Mouse (Mus musculus) inflammation-experienced regulatory T-cells, adult 6 months (primary cell): ENCODE data around the gene Gpr108. TPM values are rescaled to one million over a fixed set of nuclear protein-coding genes. Genes with fewer than 3 reads are reported as not detected.

Experiments used
- ATAC-seq: one replicate; pipeline ENCODE4 v1.8.0; 2017
- polyA plus RNA-seq, 3 experiments: library from polyadenylated mRNA; unstranded; fragments of 100-300 nt; shearing (Covaris generic); gene quantifications; one replicate each; pipeline ENCODE4 v1.2.1; 2017

Gene Gpr108
- polyA plus RNA-seq, 3 experiments from 2014 or later, result 49.0 to 66.3 (median 56.5) TPM

GRCm38 (mm10) chr17:57271301-57271700 lies 23.1 kb upstream of the Gpr108 start:
- no peak for ATAC-seq

DNA sequence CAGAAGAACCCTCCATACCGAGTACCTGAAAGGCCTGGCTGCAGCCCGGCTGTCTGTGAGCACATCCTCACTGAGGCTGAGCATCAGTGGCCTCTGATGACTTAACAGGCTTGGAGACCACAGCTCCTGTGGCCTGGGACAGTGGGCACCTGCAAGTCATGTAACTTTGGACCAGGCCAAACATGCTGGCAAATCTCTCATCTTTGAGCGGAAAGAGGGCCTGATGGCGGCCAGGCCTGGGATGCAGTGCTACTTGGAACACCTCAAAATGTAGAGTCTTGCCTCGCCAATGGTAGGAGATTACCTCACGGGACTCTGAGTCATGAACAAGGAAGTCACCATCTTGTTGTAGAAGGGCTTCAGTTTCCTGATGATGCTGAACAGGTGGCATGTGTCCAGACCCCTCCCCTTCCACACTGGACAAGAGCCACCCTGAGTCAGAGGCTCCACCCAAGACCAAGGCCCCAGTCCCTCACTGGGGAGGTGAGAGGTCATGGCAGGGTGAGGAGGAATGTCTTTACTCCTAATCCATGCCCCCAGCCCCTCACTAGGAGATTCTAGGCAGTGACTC lies 19.4 kb upstream of the Gpr108 start:
- ATAC-seq, result no peak

- peak; percentile 28 for ATAC-seq
Measured at GRCm38 (mm10) chr17:57264972-57265945, 17.0 kb upstream of the Gpr108 start.

DNA sequence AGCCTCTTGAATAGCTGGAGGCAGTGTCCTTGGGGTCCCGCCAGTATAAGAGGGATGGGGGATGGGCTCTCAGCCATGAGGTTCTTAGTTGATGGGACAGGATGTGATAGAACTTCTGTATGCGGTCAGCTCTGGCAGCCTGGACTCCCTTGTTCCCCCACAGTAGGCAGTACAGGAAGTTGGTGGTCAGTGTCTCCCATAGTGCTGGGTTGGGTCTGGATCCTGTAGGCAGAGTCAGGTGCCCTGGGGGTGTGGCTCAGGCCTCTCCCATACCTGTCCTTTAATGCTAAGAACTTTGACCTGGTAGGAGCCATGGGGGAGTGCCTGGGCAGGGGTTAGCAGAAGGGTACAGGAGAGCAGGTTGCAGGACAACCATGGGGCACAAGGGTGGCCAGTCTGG lies 15.9 kb upstream of the Gpr108 start:
- peak; percentile 41 for ATAC-seq

DNA sequence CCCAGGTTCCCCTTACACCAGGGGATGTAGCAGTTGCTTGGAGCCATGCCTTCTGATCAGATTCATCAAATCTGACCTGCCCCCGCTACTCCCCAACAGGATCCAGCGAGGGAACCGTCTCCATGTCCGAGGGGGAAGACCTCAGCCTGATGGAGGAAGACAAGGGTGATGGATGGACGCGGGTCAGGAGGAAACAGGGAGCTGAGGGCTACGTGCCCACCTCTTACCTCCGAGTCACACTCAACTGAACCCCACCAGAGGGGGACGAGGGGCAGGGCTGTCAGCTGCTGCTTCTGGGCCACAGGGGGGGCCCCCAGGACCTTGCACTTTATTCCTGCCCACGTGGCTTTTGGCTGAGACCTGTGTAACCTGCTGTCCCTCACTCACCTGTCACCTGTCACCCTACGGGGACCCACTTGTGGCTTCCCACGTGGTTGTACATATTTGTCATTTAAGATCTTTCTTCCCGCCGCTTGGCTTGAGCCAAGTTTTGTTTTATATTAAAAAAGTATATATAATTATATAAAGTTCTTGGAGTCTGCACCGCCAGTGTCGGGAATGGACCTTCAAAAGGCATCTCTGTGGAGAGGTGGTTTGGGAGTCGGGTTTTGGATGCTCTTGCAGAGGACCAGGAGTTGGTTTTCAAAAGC lies 14.8 kb upstream of the Gpr108 start:
- no peak for ATAC-seq

GRCm38 (mm10) chr17:57261796-57262195 lies 13.6 kb upstream of the Gpr108 start:
- ATAC-seq, result no peak

DNA sequence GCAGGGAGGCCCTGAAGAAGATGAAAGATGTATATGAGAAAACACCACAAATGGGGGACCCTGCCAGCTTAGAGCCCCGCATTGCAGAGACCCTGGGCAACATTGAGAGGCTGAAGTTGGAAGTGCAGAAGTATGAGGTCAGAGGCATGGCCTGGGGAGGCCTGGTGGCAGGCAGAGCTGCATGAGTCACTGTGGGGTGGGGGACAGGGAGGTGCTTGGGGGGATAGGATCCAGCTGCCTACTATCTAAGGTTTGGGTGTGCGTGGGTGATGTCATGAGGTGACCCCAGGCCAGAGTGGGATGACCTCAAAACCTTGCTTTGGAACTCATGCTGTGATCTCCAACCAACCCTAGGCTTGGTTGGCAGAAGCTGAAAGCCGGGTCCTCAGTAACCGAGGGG lies 13.0 kb upstream of the Gpr108 start:
- no peak for ATAC-seq

- no peak for ATAC-seq
Measured at GRCm38 (mm10) chr17:57260351-57260750, 12.1 kb upstream of the Gpr108 start.

GRCm38 (mm10) chr17:57259742-57260141 lies 11.5 kb upstream of the Gpr108 start:
- no peak for ATAC-seq

- no peak for ATAC-seq
Measured at GRCm38 (mm10) chr17:57258191-57258590, 9.9 kb upstream of the Gpr108 start.

DNA sequence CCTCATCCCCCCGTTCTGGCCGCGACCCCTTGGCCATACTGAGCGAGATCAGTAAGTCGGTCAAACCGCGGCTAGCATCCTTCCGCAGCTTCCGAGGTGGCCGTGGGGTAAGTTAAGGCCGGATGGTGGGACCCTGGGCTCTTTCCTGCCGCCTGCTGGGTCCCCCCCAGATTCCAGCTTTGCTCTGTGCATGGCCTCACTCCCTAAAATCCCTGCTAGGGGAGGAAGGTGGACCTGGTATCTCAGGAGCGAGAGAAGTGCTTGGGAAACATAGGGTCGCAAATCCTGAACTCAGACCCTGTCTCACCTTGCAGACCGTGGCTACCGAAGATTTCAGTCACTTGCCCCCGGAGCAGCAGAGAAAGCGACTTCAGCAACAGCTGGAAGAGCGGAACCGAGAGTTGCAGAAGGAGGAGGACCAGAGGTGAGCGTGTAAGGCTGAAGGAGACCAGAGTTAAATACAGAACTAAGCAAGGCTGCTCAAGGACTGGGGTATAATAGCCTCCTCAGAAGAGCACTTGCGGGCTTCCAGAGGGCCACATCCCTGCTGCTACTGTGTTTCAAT lies 8.8 kb upstream of the Gpr108 start:
- ATAC-seq, result no peak

GRCm38 (mm10) chr17:57255354-57255753 lies 7.1 kb upstream of the Gpr108 start:
- no peak for ATAC-seq

DNA sequence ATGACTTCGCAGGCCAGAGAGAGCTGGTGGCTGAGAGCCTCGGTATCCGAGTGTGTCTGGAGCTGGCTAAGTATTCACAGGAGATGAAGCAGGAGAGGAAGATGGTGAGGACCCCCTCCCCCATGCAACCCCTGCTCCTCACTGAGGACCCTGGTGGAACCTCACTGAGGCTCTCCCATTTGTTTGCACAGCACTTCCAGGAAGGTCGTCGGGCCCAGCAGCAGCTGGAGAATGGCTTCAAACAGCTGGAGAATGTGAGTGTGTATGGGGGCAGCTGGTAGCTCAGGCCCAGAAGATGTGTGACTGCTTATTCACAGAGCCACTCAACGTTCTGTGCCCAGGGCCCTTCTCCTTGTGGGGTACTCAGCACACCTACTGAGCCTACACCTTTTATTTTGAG lies 5.1 kb upstream of the Gpr108 start:
- no peak for ATAC-seq

DNA sequence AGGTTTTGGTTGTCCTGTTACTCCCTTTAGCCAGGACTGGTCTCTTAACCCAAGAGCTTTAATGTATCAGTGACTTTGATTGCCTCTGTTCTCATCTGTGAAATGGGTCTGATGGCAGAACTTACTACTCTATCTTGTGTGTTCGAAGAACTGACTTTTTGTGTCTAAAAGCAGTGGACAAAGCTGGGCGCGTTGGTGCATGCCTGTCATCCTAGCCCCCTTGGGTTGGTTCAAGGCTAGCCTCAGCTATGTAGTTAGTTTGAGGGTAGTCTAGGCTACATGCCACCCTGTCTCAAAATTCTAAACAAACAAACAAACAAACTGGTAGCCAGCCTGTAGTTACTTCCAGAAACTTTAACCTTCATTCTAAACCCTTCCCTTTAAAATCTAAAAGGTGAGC lies 3.2 kb upstream of the Gpr108 start:
- ATAC-seq, result no peak

- no peak for ATAC-seq
Measured at GRCm38 (mm10) chr17:57250461-57251160, 2.4 kb upstream of the Gpr108 start.

- peak; percentile 38 for ATAC-seq
Measured at GRCm38 (mm10) chr17:57249186-57250181, 1.2 kb upstream of the Gpr108 start, which contains the start of gene Trip10. Gene Trip10 (plus strand): TSS chr17:57249455.

- ATAC-seq, result no peak
Measured at GRCm38 (mm10) chr17:57248771-57249170, 525 bp upstream of the Gpr108 start.

DNA sequence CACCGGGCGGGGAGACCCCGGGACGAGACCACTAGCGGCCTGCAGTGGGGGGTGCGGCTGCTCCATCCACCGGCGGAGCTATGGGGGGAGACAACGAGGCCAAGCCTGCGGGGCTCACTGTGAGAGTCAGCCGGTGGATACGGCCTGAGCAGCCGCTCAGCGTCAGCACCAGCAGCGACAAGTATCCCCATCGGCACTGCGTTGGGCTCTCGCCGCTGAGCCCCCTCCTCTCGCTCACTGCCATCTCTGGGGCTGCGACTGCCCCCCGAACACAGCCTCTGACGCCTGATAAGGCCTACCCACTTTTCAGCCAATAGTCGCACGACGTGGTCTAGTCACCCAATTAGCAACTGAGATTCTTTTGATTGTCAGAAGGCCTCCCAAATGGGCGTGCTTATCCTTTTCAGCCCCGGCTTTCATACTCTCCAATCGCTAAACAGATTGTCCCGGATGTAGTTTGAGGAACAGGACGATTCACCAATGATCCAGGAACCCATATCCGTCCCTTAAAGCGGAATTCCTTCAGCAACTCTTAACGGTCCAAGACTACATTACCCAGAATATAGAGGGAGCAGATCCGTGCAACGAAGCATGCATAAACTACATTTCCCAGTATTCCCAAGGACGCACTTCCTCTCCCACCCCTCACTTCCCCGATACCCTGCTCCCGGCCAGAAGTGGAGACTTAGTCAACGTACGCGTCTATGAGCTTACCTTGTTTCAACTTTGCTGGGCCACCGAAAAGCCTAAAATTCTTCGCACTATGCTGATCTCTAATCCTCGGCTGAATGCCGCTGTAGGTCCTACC lies 649 bp downstream of the Gpr108 start:
- ATAC-seq, result peak; percentile 86

DNA sequence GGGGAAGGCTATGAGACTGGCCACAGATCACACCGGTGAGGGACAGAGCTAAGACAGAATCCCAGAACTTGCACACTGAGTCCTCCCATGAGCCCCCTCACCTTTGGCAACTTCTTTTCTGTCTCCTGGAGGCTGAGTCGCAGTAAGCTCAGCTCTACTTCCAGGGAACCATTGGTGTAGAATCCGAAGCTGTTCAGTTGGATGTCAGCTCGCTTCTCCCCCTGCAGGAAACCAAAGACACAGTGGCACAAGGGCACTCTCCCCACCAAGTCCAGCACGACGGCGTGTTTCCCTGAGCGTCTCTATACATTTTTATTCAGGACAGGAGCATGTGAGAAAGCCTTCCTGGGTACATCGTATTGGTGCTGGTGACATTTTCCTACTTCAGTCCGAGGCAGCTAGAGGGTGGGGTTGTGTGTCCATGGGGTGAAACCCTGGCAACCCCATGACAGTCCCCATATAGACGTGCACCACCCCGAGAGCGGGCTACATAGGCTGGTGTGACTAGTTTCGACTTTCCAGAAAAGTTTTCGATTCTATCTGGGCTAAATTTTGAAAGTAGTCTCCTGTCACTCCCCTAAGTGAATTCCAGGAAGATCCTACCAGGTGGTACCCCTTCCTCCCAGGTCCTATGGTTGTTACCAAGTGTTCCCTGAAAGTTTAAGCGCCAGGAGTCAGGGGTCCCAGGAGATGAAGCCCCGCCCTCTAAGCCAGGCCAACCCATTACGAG lies 1.4 kb downstream of the Gpr108 start:
- no peak for ATAC-seq
